Mouse (Mus musculus) heart, postnatal 0 days (tissue): ENCODE measurements at regions not wholly inside any gene's neighbourhood (a gene's known extent, or its start where the extent isn't known, plus 50 kb on each side); places are given as distances from the start of the nearest gene placed in this dataset.

ENCODE experiments used
- CTCF ChIP-seq: IDR thresholded peaks from 2 replicates; pipeline ENCODE4 v1.5.1; 2016; ENCODE audit warnings: antibody characterized with exemption, control low read depth, low read depth
- EP300 ChIP-seq: IDR thresholded peaks from 2 replicates; pipeline ENCODE4 v1.6.1; 2016; ENCODE audit warnings: antibody characterized with exemption, low read depth

- TF ChIP-seq CTCF (no peak), EP300 (no peak)
Observed at GRCm38 (mm10) chr4:64142963-64143362, 96.1 kb upstream of the Tnc start.
